Mouse (Mus musculus) stomach, embryonic 14.5 days (tissue): ENCODE data around the gene 0610010K14Rik. TPM values are rescaled to one million over a fixed set of nuclear protein-coding genes. Genes with fewer than 3 reads are reported as not detected.
A peak's percentile ranks its signal among the peaks of the same experiment; 100 is the strongest.

Experiments
- ATAC-seq: fragments of 200-750 bp; cut with Nextera tagmentation; 2 replicates; pipeline ENCODE4 v1.8.0; 2017; ENCODE audit warnings: low read depth, moderate TSS enrichment; ENCODE audit not compliant: insufficient number of reproducible peaks, insufficient read depth, low FRiP score
- H3K27ac ChIP-seq: fragments of 300-500 bp; sonication (generic); 2 replicates; pipeline ENCODE4 v1.5.1; 2014; ENCODE audit warnings: mild to moderate bottlenecking, low read length, moderate library complexity, mixed read lengths
- H3K27me3 ChIP-seq: fragments of 300-500 bp; sonication (generic); 2 replicates; pipeline ENCODE4 v1.6.1; 2014; ENCODE audit warnings: low read length, control low read depth, mixed read lengths; ENCODE audit not compliant: control insufficient read depth, insufficient read depth
- H3K36me3 ChIP-seq: fragments of 300-500 bp; sonication (generic); 2 replicates; pipeline ENCODE4 v1.6.1; 2014; ENCODE audit warnings: mild to moderate bottlenecking, control low read depth, low read length, moderate library complexity, mixed read lengths; ENCODE audit not compliant: control insufficient read depth, insufficient read depth
- H3K4me1 ChIP-seq: fragments of 300-500 bp; sonication (generic); 2 replicates; pipeline ENCODE4 v1.6.1; 2014; ENCODE audit warnings: low read length, control low read depth, mixed read lengths; ENCODE audit not compliant: control insufficient read depth, insufficient read depth
- H3K4me2 ChIP-seq: fragments of 300-500 bp; sonication (generic); replicated peaks from 2 replicates; pipeline ENCODE4 v1.6.1; 2014; ENCODE audit warnings: low read depth, low read length, control low read depth
- H3K4me3 ChIP-seq: fragments of 300-500 bp; sonication (generic); 2 replicates; pipeline ENCODE4 v1.5.1; 2014; ENCODE audit warnings: low read depth, low read length, control low read depth
- H3K9ac ChIP-seq: fragments of 300-500 bp; sonication (generic); replicated peaks from 2 replicates; pipeline ENCODE4 v1.6.1; 2014; ENCODE audit warnings: low read depth, mild to moderate bottlenecking, control low read depth, low read length, moderate library complexity, mixed read lengths
- H3K9me3 ChIP-seq: fragments of 300-500 bp; sonication (generic); 2 replicates; pipeline ENCODE4 v1.6.1; 2016; ENCODE audit warnings: low read depth, low read length, control low read depth; ENCODE audit not compliant: control insufficient read depth
- WGBS: fragments of 180-500 bp; shearing (Covaris S2); extraction: QIAGEN DNeasy Blood & Tissue Kit; methylation state at CpG from one replicate; pipeline ENCODE4 v1.1.7; 2014; 5-methylcytosine and 5-hydroxymethylcytosine counted together
- polyA plus RNA-seq: library from polyadenylated mRNA; unstranded; fragments of >200 nt; fragmentation: Nextera tagmentation; extraction: Ambion mirVana; gene quantifications from 2 replicates; pipeline ENCODE4 v1.2.1, GENCODE M21; 2014

The 0610010K14Rik gene
- polyA plus RNA-seq, 1 experiment from 2014 or later, result 167 TPM

- 71% methylated on average over 4 of the region's 4 CpGs for WGBS
- Histone ChIP-seq H3K27ac (no peak overlapping the region), H3K4me2 (no peak overlapping the region), H3K9ac (no peak overlapping the region), H3K4me3 (no peak overlapping the region), H3K36me3 (no peaks in the 10 kb centered on the region; the same call in 1 of the 2 replicates), H3K9me3 (no peaks in the 10 kb centered on the region), H3K27me3 (peaks cover 22% of the 10 kb centered on the region), H3K4me1 (peaks cover 21% of the 10 kb centered on the region; the same call in 1 of the 2 replicates)
- no peak for ATAC-seq
Measured at GRCm38 (mm10) chr11:70218039-70218438, 19.7 kb downstream of the 0610010K14Rik start.

- no peaks in the 10 kb centered on the region for H3K9me3 ChIP-seq
- H3K27me3 ChIP-seq, result peaks cover 22% of the 10 kb centered on the region
- H3K27ac ChIP-seq, result no peak overlapping the region
- peaks cover 16% of the 10 kb centered on the region; the same call in 1 of the 2 replicates for H3K4me1 ChIP-seq
- no peak overlapping the region for H3K4me2 ChIP-seq
- 61% methylated on average over 3 of the region's 3 CpGs for WGBS
- no peak overlapping the region for H3K4me3 ChIP-seq
- no peaks in the 10 kb centered on the region; the same call in 1 of the 2 replicates for H3K36me3 ChIP-seq
- no peak overlapping the region for H3K9ac ChIP-seq
- ATAC-seq, result no peak
Measured at GRCm38 (mm10) chr11:70216103-70216502, 21.6 kb downstream of the 0610010K14Rik start.

- ATAC-seq, result no peak
- no peak overlapping the region for H3K4me3 ChIP-seq
- H3K9ac ChIP-seq, result no peak overlapping the region
- H3K4me1 ChIP-seq, result peaks cover 16% of the 10 kb centered on the region; the same call in 1 of the 2 replicates
- WGBS, result 18% methylated on average over 22 of the region's 22 CpGs
- H3K27me3 ChIP-seq, result peaks cover 22% of the 10 kb centered on the region
- no peaks in the 10 kb centered on the region; the same call in 1 of the 2 replicates for H3K36me3 ChIP-seq
- H3K27ac ChIP-seq, result no peak overlapping the region
- H3K9me3 ChIP-seq, result no peaks in the 10 kb centered on the region
- H3K4me2 ChIP-seq, result no peak overlapping the region
Measured at GRCm38 (mm10) chr11:70215301-70215700, 22.4 kb downstream of the 0610010K14Rik start.

- Histone ChIP-seq H3K9ac (no peak overlapping the region), H3K4me2 (peak overlapping the region; percentile 48), H3K36me3 (no peaks in the 10 kb centered on the region; the same call in 1 of the 2 replicates), H3K4me3 (peak overlapping the region; percentile 25), H3K27me3 (peaks cover 22% of the 10 kb centered on the region), H3K4me1 (peaks cover 12% of the 10 kb centered on the region; the same call in 1 of the 2 replicates), H3K9me3 (no peaks in the 10 kb centered on the region), H3K27ac (no peak overlapping the region)
- ATAC-seq, result peak; percentile 4; the same call in 1 of the 2 replicates
- WGBS, result 9% methylated on average over 18 of the region's 18 CpGs
Measured at GRCm38 (mm10) chr11:70214856-70215209, 22.9 kb downstream of the 0610010K14Rik start.

- 1% methylated on average over 46 of the region's 46 CpGs for WGBS
- no peak overlapping the region for H3K27ac ChIP-seq
- H3K4me1 ChIP-seq, result peaks cover 11% of the 10 kb centered on the region; the same call in 1 of the 2 replicates
- H3K27me3 ChIP-seq, result peaks cover 22% of the 10 kb centered on the region
- H3K9ac ChIP-seq, result no peak overlapping the region; the same call in 1 of the 2 replicates
- H3K4me3 ChIP-seq, result peak overlapping the region; percentile 25
- 0 out of 2 replicates have a peak, but pooled peaks have one; percentile 10 for ATAC-seq
- no peaks in the 10 kb centered on the region for H3K9me3 ChIP-seq
- peak overlapping the region; percentile 48 for H3K4me2 ChIP-seq
- no peaks in the 10 kb centered on the region; the same call in 1 of the 2 replicates for H3K36me3 ChIP-seq
Measured at GRCm38 (mm10) chr11:70214191-70214855, 23.4 kb downstream of the 0610010K14Rik start.

GRCm38 (mm10) chr11:70213736-70214135, 24.0 kb downstream of the 0610010K14Rik start:
- Histone ChIP-seq H3K9me3 (no peaks in the 10 kb centered on the region), H3K27ac (no peak overlapping the region), H3K9ac (no peak overlapping the region; the same call in 1 of the 2 replicates), H3K4me2 (peak overlapping the region; percentile 48), H3K27me3 (peaks cover 22% of the 10 kb centered on the region), H3K36me3 (no peaks in the 10 kb centered on the region; the same call in 1 of the 2 replicates), H3K4me1 (peaks cover 8% of the 10 kb centered on the region; the same call in 1 of the 2 replicates), H3K4me3 (peak overlapping the region; percentile 25)
- WGBS, result 8% methylated on average over 24 of the region's 26 CpGs
- ATAC-seq, result 0 out of 2 replicates have a peak, but pooled peaks have one; percentile 34

- no peak overlapping the region for H3K9ac ChIP-seq
- WGBS, result 13% methylated on average over 9 of the region's 9 CpGs
- H3K27ac ChIP-seq, result no peak overlapping the region
- no peak overlapping the region for H3K4me2 ChIP-seq
- no peak for ATAC-seq
- H3K9me3 ChIP-seq, result no peaks in the 10 kb centered on the region
- H3K27me3 ChIP-seq, result peaks cover 22% of the 10 kb centered on the region
- peaks cover 5% of the 10 kb centered on the region; the same call in 1 of the 2 replicates for H3K4me1 ChIP-seq
- no peaks in the 10 kb centered on the region; the same call in 1 of the 2 replicates for H3K36me3 ChIP-seq
- H3K4me3 ChIP-seq, result no peak overlapping the region
Measured at GRCm38 (mm10) chr11:70212896-70213295, 24.8 kb downstream of the 0610010K14Rik start.

GRCm38 (mm10) chr11:70212423-70212822, 25.3 kb downstream of the 0610010K14Rik start, which contains the start of gene Slc16a11:
Slc16a11 (plus strand) TSS chr11:70212752.
- no peaks in the 10 kb centered on the region; the same call in 1 of the 2 replicates for H3K36me3 ChIP-seq
- peak within 1 kb of the TSS; percentile 48 for H3K4me2 ChIP-seq
- no peak within 1 kb of the TSS for H3K9ac ChIP-seq
- no peak within 1 kb of the TSS for H3K27ac ChIP-seq
- WGBS, result 57% methylated on average over 6 of the region's 6 CpGs
- no peaks in the 10 kb centered on the region for H3K9me3 ChIP-seq
- H3K4me3 ChIP-seq, result peak within 1 kb of the TSS; percentile 25
- ATAC-seq, result no peak
- peaks cover 22% of the 10 kb centered on the region for H3K27me3 ChIP-seq
- H3K4me1 ChIP-seq, result peaks cover 5% of the 10 kb centered on the region; the same call in 1 of the 2 replicates
